Mouse (Mus musculus) thymus, postnatal 25 days (tissue): ENCODE measurements around the gene Tbc1d10c.
"Not testable (repeated sequence)": the region's sequence is repeated elsewhere in the genome, so short reads cannot be mapped to it uniquely, and the experiment has no call there.

Source experiments
- DNase-seq: peaks from one replicate; pipeline ENCODE4 v3.0.0; 2022

Tbc1d10c gene

DNA sequence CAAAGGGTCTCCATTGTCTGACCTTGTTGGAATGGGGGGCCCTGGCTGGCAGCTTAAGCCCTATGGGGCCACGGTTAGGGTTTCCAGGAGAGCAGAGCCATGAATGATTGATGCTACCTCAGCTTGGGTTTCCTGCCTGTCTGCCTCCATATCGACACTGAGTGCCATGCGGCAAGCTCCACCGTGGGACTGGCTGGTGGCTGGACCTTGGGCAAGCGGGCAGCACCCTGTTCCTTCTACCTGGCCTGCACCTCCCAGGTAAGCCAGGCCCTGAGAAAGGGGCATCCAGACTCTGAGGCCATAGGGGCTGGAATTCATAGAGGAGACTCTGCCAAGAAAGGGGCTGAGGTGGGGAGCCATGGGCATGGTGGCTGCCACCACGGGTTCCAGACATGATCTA is 50.9 kb downstream of the Tbc1d10c start:
- DNase-seq, result no peak

GRCm38 (mm10) chr19:4139446-4139845 is 51.6 kb downstream of the Tbc1d10c start, which contains the start of gene Gpr152:
Gene Gpr152, plus strand, starts transcription at chr19:4139787.
- DNase-seq, result no peak

DNA sequence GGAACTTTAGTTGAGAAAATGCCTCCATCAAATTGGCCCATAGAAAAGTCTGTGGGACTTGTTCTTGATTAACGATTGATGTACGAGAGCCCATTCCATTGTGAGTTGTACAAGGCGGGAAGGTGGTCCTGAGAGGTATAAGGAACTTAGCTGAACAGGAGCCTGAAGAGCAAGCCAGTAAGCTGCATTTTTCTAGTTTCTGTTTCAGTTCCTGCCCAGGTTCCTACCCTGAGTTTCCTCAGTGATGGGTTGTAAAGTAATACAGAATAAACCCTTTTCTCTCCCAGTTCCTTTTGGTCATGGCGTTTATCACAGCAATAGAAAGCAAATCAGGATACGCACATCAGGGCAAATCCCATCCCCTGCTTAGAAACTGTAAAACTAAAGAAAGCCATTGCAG is 53.2 kb downstream of the Tbc1d10c start:
- DNase-seq, result no peak

DNA sequence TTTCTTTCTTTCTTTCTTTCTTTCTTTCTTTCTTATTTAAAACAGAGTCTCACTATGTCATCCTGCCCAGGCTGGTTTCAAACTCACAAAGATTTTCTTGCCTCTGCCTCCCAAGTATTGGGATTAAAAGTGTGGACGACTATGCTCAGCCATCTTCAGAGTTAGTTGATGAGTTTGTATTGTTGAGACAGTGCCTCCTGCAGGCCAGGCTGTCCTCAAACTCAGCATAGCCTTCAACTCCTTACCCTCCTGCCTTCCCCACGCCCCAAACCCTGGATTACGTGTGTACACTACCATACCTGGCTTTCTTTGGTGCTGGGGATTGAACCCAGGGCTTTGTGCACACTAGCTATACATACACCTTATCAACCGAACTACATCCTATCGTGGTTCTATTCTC is 54.6 kb downstream of the Tbc1d10c start:
- DNase-seq, result no peak

DNA sequence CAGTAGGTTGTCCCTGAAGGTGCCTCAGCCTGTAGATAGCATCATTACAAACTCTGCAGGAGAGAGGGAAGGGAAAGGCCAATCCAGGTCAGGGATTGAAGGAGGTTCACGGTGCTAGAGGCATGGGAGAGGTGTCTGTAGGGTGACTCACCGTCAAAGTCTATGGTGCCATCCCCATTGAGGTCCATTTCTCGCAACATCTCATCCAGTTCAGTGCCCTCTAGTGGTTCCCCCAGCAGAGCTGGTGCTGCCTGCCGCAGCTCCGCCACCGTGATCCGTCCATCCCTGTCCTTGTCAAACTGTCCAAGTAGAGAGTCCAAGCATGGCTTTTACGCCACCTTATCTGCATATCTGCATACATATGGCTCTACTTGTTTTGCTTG is 55.1 kb downstream of the Tbc1d10c start:
- not testable (repeated sequence) for DNase-seq

DNA sequence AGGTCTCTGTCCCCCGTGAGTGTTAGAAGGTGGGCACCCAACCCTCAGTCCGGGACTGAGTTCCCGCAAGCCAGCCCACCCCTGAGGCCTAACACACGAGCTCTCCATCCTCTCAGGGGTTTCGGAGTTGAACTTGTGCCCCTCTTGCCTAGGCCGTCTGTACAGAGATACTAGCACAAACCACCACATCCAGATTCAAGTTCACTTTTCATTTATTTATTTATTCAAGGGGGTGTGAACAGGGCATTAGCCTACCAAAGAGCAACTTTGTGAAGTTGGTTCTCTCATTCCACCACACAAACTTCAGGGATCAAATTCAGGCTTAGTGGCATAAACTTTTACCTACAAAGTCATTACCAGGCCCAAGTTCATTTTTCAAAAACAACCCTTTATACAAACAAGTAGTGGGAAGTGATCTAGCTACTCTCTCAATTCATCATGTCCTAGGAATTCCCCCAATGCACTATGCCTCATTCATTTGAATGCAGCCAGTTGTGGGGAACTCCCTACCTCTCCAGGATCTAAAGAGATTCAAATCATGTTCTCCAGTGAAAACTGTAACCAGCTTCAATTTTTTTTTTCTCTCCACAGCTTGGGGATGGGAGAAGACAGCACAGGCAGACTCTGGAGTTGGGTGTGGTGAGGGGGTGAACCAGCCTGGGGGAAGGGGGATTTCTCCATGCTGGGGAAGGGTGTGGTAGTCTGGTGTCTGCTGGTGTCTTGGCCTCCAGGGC is 55.7 kb downstream of the Tbc1d10c start:
- DNase-seq, result not testable (repeated sequence)

DNA sequence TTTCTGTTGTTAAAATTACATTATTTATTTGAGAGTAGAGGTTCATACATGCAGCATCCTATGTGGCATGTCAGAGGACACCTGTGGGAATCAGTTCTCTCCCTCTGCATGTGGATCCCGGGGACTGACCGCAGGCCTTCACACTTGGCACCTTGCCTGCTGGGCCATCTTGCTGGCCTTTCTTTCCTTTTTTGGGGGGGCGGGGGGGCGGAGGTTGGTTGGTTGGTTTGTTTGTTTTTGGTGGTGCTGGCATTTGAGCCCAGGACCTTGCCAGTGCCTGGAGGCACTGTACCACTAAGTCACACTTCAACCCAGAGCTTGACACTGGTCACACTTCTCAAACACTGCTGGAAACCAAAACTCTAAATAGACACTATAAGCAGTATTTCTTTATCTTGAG is 56.7 kb downstream of the Tbc1d10c start:
- DNase-seq, result no peak
